Mouse (Mus musculus): ENCODE data around the gene Tbcel. TPM values are rescaled to one million over a fixed set of nuclear protein-coding genes. Genes with fewer than 3 reads are reported as not detected.

Gene Tbcel
- total and polyA plus RNA-seq, 3 experiments = 13.8 to 39.8 (median 20.4) TPM

DNA sequence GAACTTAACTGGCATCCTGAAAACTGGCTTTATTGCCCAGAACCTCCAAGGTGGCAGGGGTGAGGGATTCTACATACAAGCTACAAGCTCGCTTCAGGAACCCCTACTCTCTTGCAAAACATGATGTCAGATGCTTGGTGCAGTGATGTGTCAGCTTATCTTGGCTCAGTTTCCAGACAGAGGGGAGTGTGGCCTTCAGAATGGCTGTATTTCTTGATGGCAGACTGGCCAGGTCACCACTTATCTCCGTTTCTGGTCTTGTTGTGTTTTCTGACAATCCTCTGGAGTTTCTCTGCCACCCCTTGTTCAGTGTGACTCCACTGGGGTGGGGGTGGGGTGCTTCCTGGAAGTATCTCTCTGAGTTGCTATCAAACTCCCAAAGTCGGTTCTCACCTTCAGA, 24.3 kb upstream of the Tbcel start:
- Histone ChIP-seq H3K27ac (ENCODE audit: control insufficient read depth, low read depth, low read length) (no peak overlapping the region), H3K4me1 (ENCODE audit: control insufficient read depth in 1 of 2, insufficient read depth in 2 of 2, low read length in 2 of 2) (no peaks in the 10 kb centered on the region), H3K9me3 (replicated peaks; ENCODE audit: insufficient read depth, low read length) (no peaks in the 10 kb centered on the region), H3K36me3 (ENCODE audit: control insufficient read depth in 1 of 2, insufficient read depth in 2 of 2, low read length in 2 of 2) (no peaks in the 10 kb centered on the region), H3K27me3 (ENCODE audit: control insufficient read depth in 1 of 2, insufficient read depth in 2 of 2, low read length in 2 of 2) (0 out of 4 replicates have a peak, but pooled peaks cover 0 to 1% of the 10 kb centered on the region in 2 experiments), H3K9ac (ENCODE audit: control insufficient read depth, low read depth, low read length, poor library complexity, severe bottlenecking) (no peak overlapping the region), H3K4me3 (ENCODE audit: control insufficient read depth in 1 of 2, insufficient read depth in 1 of 2, low read depth in 2 of 2, low read length in 2 of 2) (no peak overlapping the region), H3K79me2 (ENCODE audit: control insufficient read depth, insufficient read depth, low read length, poor library complexity) (no peaks in the 10 kb centered on the region)
- no peak for TF ChIP-seq RCOR1 (IDR thresholded peaks at IDR 0.05; ENCODE audit: low read depth, low read length)
- no peak for TF ChIP-seq GATA1 (IDR thresholded peaks at IDR 0.05; ENCODE audit: low read depth, low read length)
- TF ChIP-seq MYB (IDR thresholded peaks at IDR 0.05; ENCODE audit: low read depth, low read length) = no peak
- no peak for TF ChIP-seq MYC (IDR thresholded peaks at IDR 0.05; ENCODE audit: low read depth, low read length)
- no peak for TF ChIP-seq ZKSCAN1 (IDR thresholded peaks at IDR 0.05; ENCODE audit: low read depth, low read length)
- TF ChIP-seq MEF2A (IDR thresholded peaks at IDR 0.05; ENCODE audit: extremely low read depth, insufficient replicate concordance, low read depth, low read length, poor library complexity, severe bottlenecking) = no peak
- TF ChIP-seq POLR2AphosphoS5 (IDR thresholded peaks at IDR 0.05; ENCODE audit: borderline replicate concordance, low read depth, low read length) = no peak
- TF ChIP-seq JUND (IDR thresholded peaks at IDR 0.05; ENCODE audit: low read depth, low read length) = no peak
- no peak for TF ChIP-seq TCF12 (IDR thresholded peaks at IDR 0.05; ENCODE audit: low read depth, low read length)
- TF ChIP-seq E2F4 (IDR thresholded peaks at IDR 0.05; ENCODE audit: borderline replicate concordance, low read depth, low read length) = no peak
- TF ChIP-seq NRF1 (IDR thresholded peaks at IDR 0.05; ENCODE audit: insufficient read depth, low read depth, low read length, poor library complexity, severe bottlenecking) = no peak
- TF ChIP-seq ELF1 (IDR thresholded peaks at IDR 0.05; ENCODE audit: low read depth, low read length) = no peak
- no peak for TF ChIP-seq KAT2A (conservative IDR thresholded peaks at IDR 0.05; ENCODE audit: low read depth, low read length)
- TF ChIP-seq ZC3H11A (IDR thresholded peaks at IDR 0.05; ENCODE audit: low read depth, low read length) = no peak
- TF ChIP-seq NELFE (IDR thresholded peaks at IDR 0.05; ENCODE audit: low read depth, low read length) = no peak
- DNase-seq (ENCODE audit: low read depth, low spot score) = no peak

DNA sequence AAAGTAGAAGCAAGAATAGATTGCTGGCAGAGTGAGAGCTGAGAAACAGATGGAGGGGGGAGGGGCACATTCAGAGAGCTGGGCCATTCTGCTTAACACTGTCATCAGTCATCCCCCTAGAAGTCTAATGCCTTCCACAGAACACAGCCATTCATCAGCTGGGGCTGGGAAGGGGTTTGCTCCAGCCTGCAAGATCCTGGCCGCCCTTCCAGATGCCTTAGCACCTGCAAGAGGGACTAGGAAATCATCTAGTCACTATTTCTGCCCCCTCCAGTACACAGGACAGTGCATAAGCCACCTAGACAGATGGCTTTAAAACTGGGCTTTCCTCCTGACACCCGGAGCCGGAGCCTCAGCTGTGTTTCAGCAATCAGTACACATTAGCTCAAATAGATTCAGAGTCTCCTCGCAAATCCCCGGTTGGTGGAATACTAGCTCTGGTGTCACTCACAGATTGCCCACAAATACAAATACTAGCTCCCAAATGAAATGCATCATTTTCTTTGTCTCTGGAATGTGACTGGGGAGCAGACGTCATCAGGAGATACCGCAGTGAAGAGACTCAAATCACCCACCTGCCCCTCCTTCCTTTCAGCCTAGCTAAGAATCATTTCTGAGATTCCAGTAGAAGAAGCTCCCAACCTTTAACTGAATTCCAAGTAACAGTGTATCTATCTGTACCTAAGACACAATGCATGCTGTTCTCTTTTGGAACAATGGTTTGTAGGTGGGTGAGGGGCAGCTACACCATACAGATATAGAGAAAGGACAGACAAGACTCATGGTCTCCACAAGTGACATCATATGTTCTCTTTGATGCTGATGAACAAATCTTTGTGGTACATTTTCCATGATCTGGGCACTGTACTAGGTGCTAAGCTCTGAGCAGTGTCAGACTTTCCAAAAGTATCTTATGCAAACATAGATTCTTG, 22.9 kb upstream of the Tbcel start:
- no peaks in the 10 kb centered on the region for H3K9me3 ChIP-seq (replicated peaks; ENCODE audit: insufficient read depth, low read length)
- no peaks in the 10 kb centered on the region for H3K36me3 ChIP-seq (ENCODE audit: control insufficient read depth in 1 of 2, insufficient read depth in 2 of 2, low read length in 2 of 2)
- no peaks in the 10 kb centered on the region for H3K4me1 ChIP-seq (ENCODE audit: control insufficient read depth in 1 of 2, insufficient read depth in 2 of 2, low read length in 2 of 2)
- no peak overlapping the region for H3K4me3 ChIP-seq (ENCODE audit: control insufficient read depth in 1 of 2, insufficient read depth in 1 of 2, low read depth in 2 of 2, low read length in 2 of 2)
- no peaks in the 10 kb centered on the region for H3K79me2 ChIP-seq (ENCODE audit: control insufficient read depth, insufficient read depth, low read length, poor library complexity)
- no peak overlapping the region for H3K9ac ChIP-seq (ENCODE audit: control insufficient read depth, low read depth, low read length, poor library complexity, severe bottlenecking)
- no peak for TF ChIP-seq JUND (IDR thresholded peaks at IDR 0.05; ENCODE audit: low read depth, low read length)
- TF ChIP-seq GABPA (IDR thresholded peaks at IDR 0.05; ENCODE audit: low read depth, low read length) = no peak
- no peak for TF ChIP-seq KAT2A (conservative IDR thresholded peaks at IDR 0.05; ENCODE audit: low read depth, low read length)
- no peak for TF ChIP-seq TAL1 (IDR thresholded peaks at IDR 0.05; ENCODE audit: low read length)
- no peak for TF ChIP-seq POLR2AphosphoS2 (IDR thresholded peaks at IDR 0.05; ENCODE audit: low read length)
- no peak for TF ChIP-seq ZMIZ1 (IDR thresholded peaks at IDR 0.05; ENCODE audit: low read depth, low read length)
- TF ChIP-seq UBTF (IDR thresholded peaks at IDR 0.05; ENCODE audit: borderline replicate concordance, insufficient read depth, low read depth, low read length) = no peak
- H3K27ac ChIP-seq (ENCODE audit: control insufficient read depth, low read depth, low read length) = no peak overlapping the region
- H3K27me3 ChIP-seq (ENCODE audit: control insufficient read depth in 1 of 2, insufficient read depth in 2 of 2, low read length in 2 of 2) = 0 out of 4 replicates have a peak, but pooled peaks cover 0 to 1% of the 10 kb centered on the region in 2 experiments
- DNase-seq (ENCODE audit: low read depth, low spot score) = no peak

All from MEL (cell line).